Mouse (Mus musculus) lung, postnatal 0 days (tissue): ENCODE measurements around the gene Hscb.

ENCODE experiments used
- CTCF ChIP-seq: IDR thresholded peaks from 2 replicates; pipeline ENCODE4 v1.5.1; 2016; ENCODE audit warnings: antibody characterized with exemption, mild to moderate bottlenecking
- EP300 ChIP-seq: IDR thresholded peaks from 2 replicates; pipeline ENCODE4 v1.6.1; 2016; ENCODE audit warnings: antibody characterized with exemption, mild to moderate bottlenecking, control low read depth

- TF ChIP-seq CTCF (peak; percentile 63), EP300 (no peak)
Observed at GRCm38 (mm10) chr5:110840465-110840864, 888 bp upstream of the Hscb start.
